Mouse (Mus musculus): ENCODE results near the gene Ppp1r8. TPM values are rescaled to one million over a fixed set of nuclear protein-coding genes. Genes with fewer than 3 reads are reported as not detected.
"Not testable (repeated sequence)": the region's sequence is repeated elsewhere in the genome, so short reads cannot be mapped to it uniquely, and the experiment has no call there.

Gene Ppp1r8
- total and polyA plus RNA-seq, 2 experiments from 2014 or later = 42.7 to 76.4 TPM

DNA sequence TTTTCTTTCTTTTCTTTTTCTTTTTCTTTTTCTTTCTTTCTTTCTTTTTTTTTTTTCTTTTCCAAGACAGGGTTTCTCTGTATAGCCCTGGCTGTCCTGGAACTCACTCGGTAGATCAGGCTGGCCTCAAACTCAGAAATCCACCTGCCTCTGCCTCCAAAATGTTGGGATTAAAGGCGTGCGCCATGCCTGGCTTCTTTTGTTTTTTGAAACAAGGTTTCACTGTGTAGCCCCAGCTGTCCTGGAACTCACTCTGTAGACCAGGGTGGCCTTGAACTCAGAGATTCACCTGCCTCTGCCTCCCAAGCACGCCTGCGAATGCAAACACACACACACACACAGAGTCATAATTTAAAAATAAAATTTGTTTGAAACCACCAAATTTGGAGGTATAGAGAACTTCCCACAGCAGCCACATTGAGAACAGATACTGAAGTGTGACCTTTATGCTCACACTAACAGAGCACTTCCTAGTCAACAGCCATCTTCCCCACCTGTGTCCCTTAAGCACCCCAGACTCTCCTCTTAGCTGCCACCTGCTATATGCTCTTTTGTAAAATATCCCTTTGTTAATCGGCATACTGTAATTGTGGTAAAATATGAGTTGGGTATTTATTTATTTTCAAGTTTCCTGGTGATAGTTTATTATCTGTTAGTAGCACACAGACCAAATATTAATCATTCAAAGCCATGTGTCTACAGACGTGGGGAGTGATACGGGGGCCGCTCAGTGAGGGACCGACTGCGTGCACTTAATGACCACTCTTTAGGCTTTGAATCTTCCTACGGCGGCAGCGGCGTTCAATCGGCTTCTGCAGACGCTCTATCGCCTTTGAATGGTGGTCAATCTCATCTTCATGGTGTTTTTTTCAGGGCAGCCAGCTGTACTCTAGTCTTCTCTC lies 41.5 kb downstream of the Ppp1r8 start:
- H3K4me2 ChIP-seq (ENCODE audit: low read depth) = no peak overlapping the region
- H3K4me3 ChIP-seq (ENCODE audit: low read depth, low read length) = no peak overlapping the region
- H3K4me1 ChIP-seq (ENCODE audit: insufficient read depth) = no peaks in the 10 kb centered on the region
- H3K9me3 ChIP-seq (ENCODE audit: low read length) = no peaks in the 10 kb centered on the region
- ATAC-seq (no peak), DNase-seq (no peak)
- H3K27me3 ChIP-seq (ENCODE audit: insufficient read depth, low read length) = no peaks in the 10 kb centered on the region
- 89% methylated on average over 18 of the region's 18 CpGs for WGBS
- no peak for TF ChIP-seq CTCF (IDR thresholded peaks at IDR 0.05; ENCODE audit: low read depth)
- H3K36me3 ChIP-seq (ENCODE audit: insufficient read depth) = no peaks in the 10 kb centered on the region
- H3K9ac ChIP-seq = no peak overlapping the region
- no peak overlapping the region for H3K27ac ChIP-seq (ENCODE audit: low read depth, low read length)

DNA sequence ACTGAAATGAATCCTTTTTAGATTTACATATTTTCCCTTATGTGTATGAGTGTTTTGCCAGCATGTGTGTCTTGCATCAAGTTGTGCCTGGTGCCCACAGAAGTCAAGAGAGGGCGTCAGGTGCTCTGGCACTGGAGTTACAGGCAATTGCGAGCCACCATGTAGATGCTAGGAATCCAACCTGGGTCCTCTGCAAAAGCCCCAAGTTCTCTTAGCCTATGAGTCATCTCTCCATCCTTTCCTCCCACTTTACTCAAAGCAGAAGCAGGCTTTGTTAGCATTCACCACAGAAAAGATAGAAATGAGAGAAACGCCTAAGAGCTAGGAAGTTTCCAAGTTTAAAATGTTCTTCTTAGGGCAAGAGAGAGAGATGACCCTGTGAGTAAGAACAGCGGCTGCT lies 43.1 kb downstream of the Ppp1r8 start:
- Histone ChIP-seq H3K4me1 (ENCODE audit: insufficient read depth) (no peaks in the 10 kb centered on the region), H3K4me3 (ENCODE audit: low read depth, low read length) (no peak overlapping the region), H3K27ac (ENCODE audit: low read depth, low read length) (no peak overlapping the region), H3K9ac (no peak overlapping the region), H3K9me3 (ENCODE audit: low read length) (no peaks in the 10 kb centered on the region), H3K4me2 (ENCODE audit: low read depth) (no peak overlapping the region), H3K27me3 (ENCODE audit: insufficient read depth, low read length) (0 out of 2 replicates have a peak, but pooled peaks cover 5% of the 10 kb centered on the region), H3K36me3 (ENCODE audit: insufficient read depth) (no peaks in the 10 kb centered on the region)
- no peak for DNase-seq
- 90% methylated on average over 4 of the region's 4 CpGs for WGBS
- no peak for TF ChIP-seq CTCF (IDR thresholded peaks at IDR 0.05; ENCODE audit: low read depth)
- ATAC-seq = no peak

DNA sequence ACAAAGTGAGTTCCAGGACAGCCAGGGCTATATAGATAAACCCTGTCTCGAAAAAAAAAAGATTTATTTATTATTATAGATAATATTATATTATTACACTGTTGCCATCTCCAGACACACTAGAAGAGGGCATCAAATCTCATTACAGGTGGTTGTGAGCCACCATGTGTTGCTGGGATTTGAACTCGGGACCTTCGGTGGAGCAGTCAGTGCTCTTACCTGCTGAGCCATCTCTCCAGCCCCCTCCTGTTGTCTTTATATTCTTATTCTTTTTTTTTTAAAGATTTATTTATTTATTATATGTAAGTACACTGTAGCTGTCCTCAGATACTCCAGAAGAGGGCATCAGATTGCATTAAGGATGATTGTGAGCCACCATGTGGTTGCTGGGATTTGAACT lies 44.3 kb downstream of the Ppp1r8 start:
- H3K9ac ChIP-seq; H3K4me3 ChIP-seq (ENCODE audit: low read depth, low read length); DNase-seq; ATAC-seq; H3K9me3 ChIP-seq (ENCODE audit: low read length); H3K36me3 ChIP-seq (ENCODE audit: insufficient read depth); H3K27ac ChIP-seq (ENCODE audit: low read depth, low read length); H3K4me2 ChIP-seq (ENCODE audit: low read depth); H3K4me1 ChIP-seq (ENCODE audit: insufficient read depth); H3K27me3 ChIP-seq (ENCODE audit: insufficient read depth, low read length): not testable (repeated sequence)
- WGBS = 84% methylated on average over 3 of the region's 3 CpGs

DNA sequence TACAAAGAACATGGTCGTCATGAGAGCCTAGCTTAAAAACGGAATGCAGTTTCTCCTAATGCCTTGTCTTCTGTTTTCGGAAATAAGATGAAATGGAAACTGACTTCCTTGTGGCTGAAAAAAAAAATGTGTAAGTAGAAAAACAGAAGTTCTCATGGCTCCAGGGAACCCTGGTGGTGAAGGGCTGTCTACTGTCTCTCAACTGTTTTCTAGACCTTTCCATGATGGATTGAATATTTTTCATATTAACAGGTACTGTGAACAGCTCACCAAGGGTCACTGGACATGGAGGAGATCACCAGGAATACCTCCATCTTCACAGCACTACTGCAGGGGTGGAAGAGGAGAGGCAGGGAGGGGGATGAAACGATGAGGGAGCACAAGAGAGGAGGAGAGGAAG lies 44.9 kb downstream of the Ppp1r8 start:
- TF ChIP-seq CTCF (IDR thresholded peaks at IDR 0.05; ENCODE audit: low read depth) = no peak
- ATAC-seq = no peak
- WGBS = 77% methylated on average over 4 of the region's 4 CpGs

DNA sequence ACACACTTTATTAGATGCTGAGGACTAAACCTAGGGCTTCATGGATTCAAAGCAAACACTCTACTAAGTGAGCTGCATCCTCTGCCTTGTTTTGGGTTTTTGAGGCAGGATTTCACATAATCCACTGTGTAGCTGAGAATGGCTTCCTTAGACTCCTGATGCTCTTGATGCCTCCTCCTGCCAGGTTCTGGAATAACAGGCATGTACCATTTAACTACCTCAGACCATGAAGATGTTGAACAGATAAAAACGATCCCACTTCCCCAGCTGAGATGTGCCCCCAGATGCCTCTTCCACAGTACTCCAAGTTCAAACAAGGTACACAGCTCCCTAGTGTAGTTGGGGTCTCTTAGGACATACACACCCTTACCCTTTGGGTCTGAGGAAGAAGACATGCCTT lies 45.5 kb downstream of the Ppp1r8 start:
- no peak overlapping the region for H3K27ac ChIP-seq (ENCODE audit: low read depth, low read length)
- no peaks in the 10 kb centered on the region for H3K9me3 ChIP-seq (ENCODE audit: low read length)
- H3K4me3 ChIP-seq (ENCODE audit: low read depth, low read length) = no peak overlapping the region
- TF ChIP-seq CTCF (IDR thresholded peaks at IDR 0.05; ENCODE audit: low read depth) = no peak
- H3K27me3 ChIP-seq (ENCODE audit: insufficient read depth, low read length) = 0 out of 2 replicates have a peak, but pooled peaks cover 5% of the 10 kb centered on the region
- WGBS = 89% methylated on average over 1 of the region's 1 CpGs
- H3K4me1 ChIP-seq (ENCODE audit: insufficient read depth) = no peaks in the 10 kb centered on the region
- H3K4me2 ChIP-seq (ENCODE audit: low read depth) = no peak overlapping the region
- ATAC-seq (no peak), DNase-seq (no peak)
- no peaks in the 10 kb centered on the region for H3K36me3 ChIP-seq (ENCODE audit: insufficient read depth)
- no peak overlapping the region for H3K9ac ChIP-seq

More for the DNA sequence above, 44.9 kb downstream of the Ppp1r8 start:
- Histone ChIP-seq H3K9me3 (ENCODE audit: low read length) (no peaks in the 10 kb centered on the region), H3K4me2 (ENCODE audit: low read depth) (no peak overlapping the region), H3K9ac (no peak overlapping the region), H3K4me1 (ENCODE audit: insufficient read depth) (no peaks in the 10 kb centered on the region), H3K4me3 (ENCODE audit: low read depth, low read length) (no peak overlapping the region), H3K36me3 (ENCODE audit: insufficient read depth) (no peaks in the 10 kb centered on the region), H3K27ac (ENCODE audit: low read depth, low read length) (no peak overlapping the region), H3K27me3 (ENCODE audit: insufficient read depth, low read length) (0 out of 2 replicates have a peak, but pooled peaks cover 5% of the 10 kb centered on the region)
- DNase-seq = no peak

DNA sequence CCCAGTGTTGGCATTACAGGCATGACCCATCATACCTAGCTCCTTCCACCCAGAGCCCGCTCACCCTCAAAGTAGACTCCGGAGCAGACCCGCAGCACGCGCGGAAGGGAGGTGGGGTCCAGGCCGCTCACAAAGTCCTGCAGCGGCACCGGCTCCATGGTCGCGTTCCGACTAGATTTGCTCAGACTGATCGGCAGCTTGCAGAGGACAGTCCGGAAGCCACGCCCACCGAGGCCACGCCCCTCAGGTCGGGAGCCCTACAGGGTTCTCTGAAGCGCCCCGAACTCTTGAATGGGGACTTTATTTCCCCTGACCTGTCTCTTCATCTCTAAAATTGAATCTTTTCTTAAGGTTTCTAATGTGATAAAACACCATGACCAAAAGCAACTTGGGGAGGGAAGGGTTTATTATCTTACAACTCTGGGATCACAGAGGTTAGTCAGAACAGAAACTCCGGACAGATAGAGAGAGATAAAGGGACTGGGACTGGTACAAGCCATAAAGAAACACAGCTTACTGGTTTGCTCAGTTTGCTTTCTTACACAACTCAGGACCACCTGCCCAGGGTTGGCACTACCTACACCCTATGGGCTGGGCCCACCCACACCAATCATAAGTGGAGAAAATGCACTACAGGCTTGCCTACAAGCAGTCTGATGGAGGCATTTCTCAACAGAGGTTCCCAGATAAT lies 46.6 kb downstream of the Ppp1r8 start, which contains the start of gene Themis2:
Gene Themis2 (minus strand): TSS at position 192 of the 691 bp plus-strand sequence.
- TF ChIP-seq CTCF (IDR thresholded peaks at IDR 0.05; ENCODE audit: low read depth) = no peak
- Histone ChIP-seq H3K36me3 (ENCODE audit: insufficient read depth) (no peaks in the 10 kb centered on the region), H3K9me3 (ENCODE audit: low read length) (no peaks in the 10 kb centered on the region), H3K4me3 (ENCODE audit: low read depth, low read length) (peak within 1 kb of the TSS; percentile 14; the same call in 1 of the 2 replicates), H3K4me2 (ENCODE audit: low read depth) (peak within 1 kb of the TSS; percentile 30), H3K27ac (ENCODE audit: low read depth, low read length) (no peak within 1 kb of the TSS), H3K27me3 (ENCODE audit: insufficient read depth, low read length) (0 out of 2 replicates have a peak, but pooled peaks cover 5% of the 10 kb centered on the region), H3K4me1 (ENCODE audit: insufficient read depth) (no peaks in the 10 kb centered on the region), H3K9ac (no peak within 1 kb of the TSS)
- ATAC-seq = no peak
- 6% methylated on average over 21 of the region's 21 CpGs for WGBS
- DNase-seq = no peak

DNA sequence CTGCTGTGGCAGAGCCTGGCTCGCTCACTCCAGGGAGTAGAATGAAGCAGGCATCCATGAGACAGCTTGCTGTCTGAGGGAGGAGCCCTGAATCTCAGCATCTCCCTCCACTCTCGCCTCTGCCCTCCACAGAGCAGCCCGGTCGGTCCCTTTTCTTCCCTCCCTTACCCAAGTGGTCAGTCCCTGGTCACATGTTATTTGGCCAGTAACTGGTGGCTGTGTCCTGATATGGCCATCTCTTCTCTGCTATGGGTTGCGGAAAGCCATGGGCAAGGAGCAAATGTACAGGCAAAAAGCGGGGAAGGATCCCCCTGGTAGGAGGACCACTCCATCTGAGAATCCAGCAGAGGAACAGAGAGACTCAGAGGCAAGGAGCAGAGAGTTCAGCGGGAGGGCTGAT lies 47.8 kb downstream of the Ppp1r8 start:
- no peaks in the 10 kb centered on the region for H3K4me1 ChIP-seq (ENCODE audit: insufficient read depth)
- no peaks in the 10 kb centered on the region for H3K36me3 ChIP-seq (ENCODE audit: insufficient read depth)
- no peak for TF ChIP-seq CTCF (IDR thresholded peaks at IDR 0.05; ENCODE audit: low read depth)
- H3K9ac ChIP-seq = no peak overlapping the region
- no peaks in the 10 kb centered on the region for H3K9me3 ChIP-seq (ENCODE audit: low read length)
- no peak for ATAC-seq
- 0 out of 2 replicates have a peak, but pooled peaks cover 5% of the 10 kb centered on the region for H3K27me3 ChIP-seq (ENCODE audit: insufficient read depth, low read length)
- no peak overlapping the region for H3K4me2 ChIP-seq (ENCODE audit: low read depth)
- WGBS = 55% methylated on average over 7 of the region's 7 CpGs
- H3K4me3 ChIP-seq (ENCODE audit: low read depth, low read length) = no peak overlapping the region
- DNase-seq = no peak
- no peak overlapping the region for H3K27ac ChIP-seq (ENCODE audit: low read depth, low read length)

Data from forebrain, postnatal 0 days (tissue).